Mouse (Mus musculus) neural tube, embryonic 11.5 days (tissue): Measurements from ENCODE around the gene Acad10. TPM values are rescaled to one million over a fixed set of nuclear protein-coding genes. Genes with fewer than 3 reads are reported as not detected.
"Not testable (repeated sequence)": the region's sequence is repeated elsewhere in the genome, so short reads cannot be mapped to it uniquely, and the experiment has no call there.

ENCODE experiments used
- ATAC-seq: fragments of 200-750 bp; cut with Nextera tagmentation; 2 replicates; pipeline ENCODE4 v1.8.0; 2017; ENCODE audit warnings: moderate number of reproducible peaks, mild to moderate bottlenecking, moderate TSS enrichment, moderate library complexity; ENCODE audit not compliant: insufficient read depth, low FRiP score, low TSS enrichment
- DNase-seq: peaks from one replicate; pipeline ENCODE4 v3.0.0-alpha.2; 2015; ENCODE audit warnings: low spot score
- H3K27ac ChIP-seq: fragments of 300-500 bp; sonication (generic); 2 replicates; pipeline ENCODE4 v1.5.1; 2014; ENCODE audit warnings: low read depth, mild to moderate bottlenecking, low read length
- H3K27me3 ChIP-seq: fragments of 300-500 bp; sonication (generic); 2 replicates; pipeline ENCODE4 v1.6.1; 2014; ENCODE audit warnings: mild to moderate bottlenecking, low read length, mixed read lengths; ENCODE audit not compliant: control insufficient read depth, insufficient read depth
- H3K36me3 ChIP-seq: fragments of 300-500 bp; sonication (generic); 2 replicates; pipeline ENCODE4 v1.6.1; 2014; ENCODE audit warnings: mild to moderate bottlenecking, low read length, moderate library complexity, mixed read lengths; ENCODE audit not compliant: control insufficient read depth, insufficient read depth
- H3K4me1 ChIP-seq: fragments of 300-500 bp; sonication (generic); 2 replicates; pipeline ENCODE4 v1.6.1; 2014; ENCODE audit warnings: low read length, mixed read lengths; ENCODE audit not compliant: control insufficient read depth, insufficient read depth
- H3K4me2 ChIP-seq: fragments of 300-500 bp; sonication (generic); 2 replicates; pipeline ENCODE4 v1.6.1; 2014; ENCODE audit warnings: low read depth, mild to moderate bottlenecking, moderate library complexity
- H3K4me3 ChIP-seq: fragments of 300-500 bp; sonication (generic); 2 replicates; pipeline ENCODE4 v1.5.1; 2014; ENCODE audit warnings: low read depth, low read length
- H3K9ac ChIP-seq: fragments of 300-500 bp; sonication (generic); 2 replicates; pipeline ENCODE4 v1.6.1; 2014; ENCODE audit warnings: mild to moderate bottlenecking, low read length
- H3K9me3 ChIP-seq: fragments of 300-500 bp; sonication (generic); 2 replicates; pipeline ENCODE4 v1.6.1; 2016; ENCODE audit warnings: low read length; ENCODE audit not compliant: control insufficient read depth
- WGBS: fragments of 180-500 bp; shearing (Covaris S2); extraction: QIAGEN DNeasy Blood & Tissue Kit; methylation state at CpG from one replicate; pipeline ENCODE4 v1.1.7; 2014; 5-methylcytosine and 5-hydroxymethylcytosine counted together
- polyA plus RNA-seq: library from polyadenylated mRNA; unstranded; fragments of >200 nt; fragmentation: Nextera tagmentation; extraction: Ambion mirVana; gene quantifications from 2 replicates; pipeline ENCODE4 v1.2.1, GENCODE M21; 2014

Acad10 gene
- polyA plus RNA-seq, 1 experiment from 2014 or later = 2.8 TPM

GRCm38 (mm10) chr5:121637296-121637695 is 23.0 kb downstream of the Acad10 start:
- no peaks in the 10 kb centered on the region for H3K27me3 ChIP-seq
- DNase-seq (no peak), ATAC-seq (no peak)
- H3K4me1 ChIP-seq = no peaks in the 10 kb centered on the region
- no peak overlapping the region for H3K27ac ChIP-seq
- H3K36me3 ChIP-seq = no peaks in the 10 kb centered on the region
- H3K4me2 ChIP-seq = no peak overlapping the region
- H3K9me3 ChIP-seq = no peaks in the 10 kb centered on the region
- H3K4me3 ChIP-seq = no peak overlapping the region
- WGBS = 85% methylated on average over 6 of the region's 6 CpGs
- no peak overlapping the region for H3K9ac ChIP-seq

- Histone ChIP-seq H3K9me3 (no peaks in the 10 kb centered on the region), H3K9ac (no peak overlapping the region), H3K27me3 (no peaks in the 10 kb centered on the region), H3K4me1 (no peaks in the 10 kb centered on the region), H3K27ac (no peak overlapping the region), H3K4me2 (no peak overlapping the region), H3K4me3 (no peak overlapping the region), H3K36me3 (no peaks in the 10 kb centered on the region)
- WGBS = 90% methylated on average over 5 of the region's 5 CpGs
- no peak for ATAC-seq
- no peak for DNase-seq
Measured at GRCm38 (mm10) chr5:121634668-121635067, 25.6 kb downstream of the Acad10 start.

- DNase-seq = no peak
Measured at GRCm38 (mm10) chr5:121632804-121633203, 27.5 kb downstream of the Acad10 start.

GRCm38 (mm10) chr5:121631106-121631647 is 29.1 kb downstream of the Acad10 start:
- not testable (repeated sequence) for H3K9me3 ChIP-seq, H3K4me1 ChIP-seq, H3K27me3 ChIP-seq, H3K4me2 ChIP-seq, DNase-seq, H3K27ac ChIP-seq, ATAC-seq, H3K9ac ChIP-seq, H3K36me3 ChIP-seq, H3K4me3 ChIP-seq
- 67% methylated on average over 9 of the region's 9 CpGs for WGBS

More at GRCm38 (mm10) chr5:121632804-121633203, 27.5 kb downstream of the Acad10 start:
- no peak overlapping the region for H3K27ac ChIP-seq
- H3K9ac ChIP-seq = no peak overlapping the region
- H3K9me3 ChIP-seq = no peaks in the 10 kb centered on the region
- no peaks in the 10 kb centered on the region for H3K36me3 ChIP-seq
- 60% methylated on average over 3 of the region's 3 CpGs for WGBS
- H3K4me1 ChIP-seq = no peaks in the 10 kb centered on the region
- no peaks in the 10 kb centered on the region for H3K27me3 ChIP-seq
- no peak for ATAC-seq
- H3K4me2 ChIP-seq = no peak overlapping the region
- no peak overlapping the region for H3K4me3 ChIP-seq

- Histone ChIP-seq H3K4me2 (no peak overlapping the region), H3K4me3 (no peak overlapping the region), H3K9me3 (no peaks in the 10 kb centered on the region), H3K4me1 (no peaks in the 10 kb centered on the region), H3K27ac (no peak overlapping the region), H3K9ac (no peak overlapping the region), H3K27me3 (no peaks in the 10 kb centered on the region), H3K36me3 (no peaks in the 10 kb centered on the region)
- DNase-seq (peak; percentile 74), ATAC-seq (no peak)
- 0% methylated on average over 1 of the region's 1 CpGs for WGBS
Measured at GRCm38 (mm10) chr5:121627871-121628270, 32.4 kb downstream of the Acad10 start.

GRCm38 (mm10) chr5:121623241-121623640 is 37.1 kb downstream of the Acad10 start:
- no peak for ATAC-seq
- Histone ChIP-seq H3K4me3 (no peak overlapping the region), H3K27me3 (no peaks in the 10 kb centered on the region), H3K36me3 (no peaks in the 10 kb centered on the region), H3K4me2 (no peak overlapping the region), H3K27ac (no peak overlapping the region), H3K9ac (no peak overlapping the region), H3K4me1 (no peaks in the 10 kb centered on the region), H3K9me3 (no peaks in the 10 kb centered on the region)
- WGBS = 88% methylated on average over 3 of the region's 3 CpGs
- DNase-seq = no peak

- H3K27me3 ChIP-seq = no peaks in the 10 kb centered on the region
- H3K9ac ChIP-seq = no peak overlapping the region
- H3K4me3 ChIP-seq = no peak overlapping the region
- 91% methylated on average over 5 of the region's 5 CpGs for WGBS
- H3K27ac ChIP-seq = no peak overlapping the region
- H3K4me1 ChIP-seq = no peaks in the 10 kb centered on the region
- DNase-seq (no peak), ATAC-seq (no peak)
- no peak overlapping the region for H3K4me2 ChIP-seq
- H3K9me3 ChIP-seq = no peaks in the 10 kb centered on the region
- H3K36me3 ChIP-seq = no peaks in the 10 kb centered on the region
Measured at GRCm38 (mm10) chr5:121621102-121621501, 39.2 kb downstream of the Acad10 start.

GRCm38 (mm10) chr5:121618592-121619513 is 41.5 kb downstream of the Acad10 start, which contains the start of gene Acad12:
Gene Acad12 (minus strand): TSS chr5:121618938.
- Histone ChIP-seq H3K4me3 (peak within 1 kb of the TSS; percentile 72), H3K4me2 (peak within 1 kb of the TSS; percentile 80), H3K27me3 (no peaks in the 10 kb centered on the region), H3K9me3 (no peaks in the 10 kb centered on the region), H3K4me1 (no peaks in the 10 kb centered on the region), H3K36me3 (no peaks in the 10 kb centered on the region), H3K9ac (peak within 1 kb of the TSS; percentile 84), H3K27ac (peak within 1 kb of the TSS; percentile 71)
- peak; percentile 81 for ATAC-seq
- 2% methylated on average over 57 of the region's 58 CpGs for WGBS
- DNase-seq = peak; percentile 92

- not testable (repeated sequence) for H3K27me3 ChIP-seq, H3K4me2 ChIP-seq, H3K36me3 ChIP-seq, H3K9me3 ChIP-seq, H3K27ac ChIP-seq, ATAC-seq, H3K9ac ChIP-seq, H3K4me1 ChIP-seq, DNase-seq, H3K4me3 ChIP-seq
- WGBS = 86% methylated on average over 3 of the region's 3 CpGs
Measured at GRCm38 (mm10) chr5:121614921-121615320, 45.4 kb downstream of the Acad10 start.
